Mouse (Mus musculus): Measurements from ENCODE around the gene Mapkap1.
A peak's percentile ranks its signal among the peaks of the same experiment; 100 is the strongest.

Mapkap1 gene

DNA sequence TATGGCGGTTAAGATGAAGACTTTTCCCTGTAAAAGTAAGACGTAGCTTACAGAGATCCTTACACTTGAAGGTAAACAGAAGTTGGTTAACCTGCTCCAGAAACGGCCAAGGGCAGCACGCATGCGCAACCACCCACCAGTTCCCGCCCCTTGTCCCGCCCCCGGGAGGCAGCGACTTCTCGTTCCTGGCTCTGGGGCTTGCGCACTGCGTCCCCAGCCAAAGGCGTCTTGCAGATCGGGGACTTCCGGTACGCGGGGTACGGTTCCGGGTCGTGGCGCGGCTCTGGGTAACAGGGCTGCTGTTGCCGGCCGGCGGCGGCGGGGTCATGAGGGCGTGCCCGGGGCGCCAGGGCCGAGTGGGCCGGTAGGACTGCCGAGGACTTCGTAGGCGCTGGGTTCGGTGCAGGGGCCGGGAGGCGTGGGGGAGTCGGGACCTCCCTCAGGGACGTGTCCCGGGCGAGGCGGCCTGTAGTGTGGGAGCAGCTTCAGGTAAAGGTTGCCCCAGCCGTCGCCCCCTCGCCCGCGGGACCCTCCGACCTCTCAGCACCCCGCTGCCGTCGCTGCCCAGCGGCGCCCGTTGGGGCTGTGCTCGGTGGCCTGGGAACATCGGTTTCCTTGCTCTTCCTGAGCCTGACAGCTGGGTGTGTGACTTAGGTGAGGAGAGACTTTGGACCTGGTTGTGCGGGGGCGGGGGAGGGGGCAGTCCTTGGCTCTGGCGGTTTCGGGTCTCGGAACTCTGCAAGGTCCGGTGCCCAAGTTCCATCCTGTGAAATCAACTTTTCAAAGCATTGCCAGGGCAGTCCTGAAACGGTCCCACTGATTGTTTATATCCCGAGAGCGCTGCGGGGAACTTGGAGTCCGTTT lies at the start of gene Mapkap1:
TSS of gene Mapkap1 (plus strand) at position 171 of the 864 bp plus-strand sequence.
- DNase-seq: peak; percentile 97

GRCm38 (mm10) chr2:34363678-34364077 lies 42.9 kb upstream of the Mapkap1 start:
- DNase-seq: no peak

GRCm38 (mm10) chr2:34367024-34367423 lies 39.5 kb upstream of the Mapkap1 start:
- DNase-seq: no peak

- no peak for DNase-seq
Measured at GRCm38 (mm10) chr2:34368396-34368795, 38.2 kb upstream of the Mapkap1 start.

DNA sequence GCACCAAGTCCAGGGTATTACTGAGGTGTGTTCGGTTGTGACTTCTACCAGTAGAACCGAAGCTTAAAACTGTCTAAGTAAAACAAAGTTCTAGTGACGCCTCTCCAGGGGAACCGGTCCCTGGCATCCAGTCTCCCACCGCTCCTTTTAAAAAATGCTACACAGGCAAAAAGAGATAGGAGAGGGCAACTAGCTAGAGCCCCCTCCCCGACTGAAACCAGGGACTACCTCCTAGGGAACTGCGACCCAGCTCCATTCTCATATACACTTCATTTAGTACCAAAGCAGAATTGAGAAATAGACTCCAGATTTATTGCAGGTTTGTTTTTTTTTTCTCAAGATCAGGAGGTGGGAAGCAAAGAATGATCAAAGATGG lies 36.2 kb upstream of the Mapkap1 start:
- no peak for DNase-seq

- peak; percentile 53 for DNase-seq
Measured at GRCm38 (mm10) chr2:34370725-34371440, 35.7 kb upstream of the Mapkap1 start.

DNA sequence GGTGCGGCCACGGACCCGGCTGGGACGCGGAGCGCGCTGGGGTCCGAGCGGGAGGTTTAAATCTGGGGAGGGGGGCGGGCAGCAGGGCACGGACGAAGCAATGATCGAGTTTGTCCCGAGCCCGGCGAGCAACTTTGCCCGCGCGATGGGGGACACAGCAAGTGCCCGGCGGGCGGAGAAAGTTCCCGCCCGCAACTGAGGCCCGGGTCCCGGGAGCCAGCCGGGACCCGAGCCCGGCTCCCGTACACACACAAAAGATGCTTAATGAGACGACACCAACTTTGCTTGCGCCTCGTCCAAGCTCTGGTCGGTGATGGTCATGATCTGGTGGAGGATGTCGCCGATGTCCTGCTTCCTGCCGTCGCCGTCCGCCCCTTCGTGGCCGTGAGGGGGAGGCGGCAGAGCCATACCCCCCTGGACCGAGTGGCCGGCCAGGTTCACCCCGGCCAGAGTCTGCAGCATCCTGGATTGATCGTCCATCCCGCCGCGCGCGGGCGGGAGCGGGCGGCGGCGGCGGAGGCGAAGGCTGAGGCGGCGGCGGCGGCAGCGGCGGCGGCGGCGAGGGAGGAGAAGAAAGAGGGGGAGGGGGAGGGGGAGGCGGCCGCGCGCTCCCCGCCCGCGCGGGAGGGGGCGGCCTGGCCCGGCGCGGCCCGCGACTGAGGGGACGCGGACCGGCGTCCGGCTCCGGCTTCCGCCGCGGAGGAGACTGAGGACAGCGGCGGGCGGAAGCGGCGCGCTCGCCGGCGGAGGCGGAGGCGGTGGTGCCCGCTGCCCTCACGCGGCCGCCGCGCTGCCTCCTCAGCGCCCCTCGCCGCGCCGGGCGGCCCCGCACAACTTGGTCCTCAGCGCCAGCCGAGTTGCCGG lies 34.9 kb upstream of the Mapkap1 start:
- peak; percentile 58 for DNase-seq

GRCm38 (mm10) chr2:34372305-34373301 lies 34.0 kb upstream of the Mapkap1 start, which contains the start of gene Pbx3:
Pbx3 (minus strand) TSS chr2:34373142.
- DNase-seq: peak; percentile 95

GRCm38 (mm10) chr2:34373886-34374285 lies 32.7 kb upstream of the Mapkap1 start:
- DNase-seq: no peak

DNA sequence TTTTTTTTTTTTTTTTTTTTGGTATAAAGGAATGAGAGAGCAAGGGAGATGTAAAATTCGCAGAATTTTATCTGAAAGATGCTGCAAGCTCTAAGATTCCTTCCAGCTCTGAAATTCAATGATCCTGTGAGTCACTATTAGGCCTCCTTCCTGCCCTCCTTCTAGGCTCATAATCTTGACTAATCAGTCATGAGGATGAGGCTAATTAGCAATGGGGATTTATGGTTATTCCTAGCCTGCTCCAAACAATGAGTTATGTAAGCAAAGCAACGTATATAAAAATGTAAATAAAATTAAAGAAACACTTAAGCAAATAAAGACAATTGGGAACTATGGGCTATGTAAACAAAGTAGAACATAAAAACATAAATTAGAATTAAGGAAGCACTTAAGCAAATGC lies 32.2 kb upstream of the Mapkap1 start:
- no peak for DNase-seq

GRCm38 (mm10) chr2:34378930-34379329 lies 27.6 kb upstream of the Mapkap1 start:
- no peak for DNase-seq

GRCm38 (mm10) chr2:34399535-34399934 lies 7.0 kb upstream of the Mapkap1 start:
- DNase-seq: no peak

GRCm38 (mm10) chr2:34407596-34407995 lies 1.0 kb downstream of the Mapkap1 start:
- no peak for DNase-seq

DNA sequence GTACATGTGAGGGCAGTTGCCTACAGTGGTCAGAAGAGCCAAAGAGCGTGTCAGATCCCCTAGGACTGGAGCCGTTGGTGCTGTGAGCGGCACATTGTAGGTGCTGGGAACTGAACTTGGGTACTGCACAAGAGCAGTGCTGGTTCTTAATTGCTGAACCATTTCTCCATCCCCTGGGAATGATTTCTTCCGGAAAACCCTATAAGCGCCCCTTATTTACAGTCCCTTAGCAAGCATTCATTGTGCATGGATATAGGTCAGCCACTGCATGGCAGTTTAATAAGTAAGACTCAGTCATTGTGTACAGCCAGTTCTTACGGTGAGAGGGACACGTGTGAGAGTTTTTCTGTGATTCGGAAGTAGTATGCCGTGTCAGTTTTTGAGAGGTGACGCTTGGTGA lies 1.8 kb downstream of the Mapkap1 start:
- no peak for DNase-seq

- no peak for DNase-seq
Measured at GRCm38 (mm10) chr2:34409741-34410340, 3.3 kb downstream of the Mapkap1 start.

- no peak for DNase-seq
Measured at GRCm38 (mm10) chr2:34420256-34420655, 13.7 kb downstream of the Mapkap1 start.

- no peak for DNase-seq
Measured at GRCm38 (mm10) chr2:34424186-34424585, 17.6 kb downstream of the Mapkap1 start.

DNA sequence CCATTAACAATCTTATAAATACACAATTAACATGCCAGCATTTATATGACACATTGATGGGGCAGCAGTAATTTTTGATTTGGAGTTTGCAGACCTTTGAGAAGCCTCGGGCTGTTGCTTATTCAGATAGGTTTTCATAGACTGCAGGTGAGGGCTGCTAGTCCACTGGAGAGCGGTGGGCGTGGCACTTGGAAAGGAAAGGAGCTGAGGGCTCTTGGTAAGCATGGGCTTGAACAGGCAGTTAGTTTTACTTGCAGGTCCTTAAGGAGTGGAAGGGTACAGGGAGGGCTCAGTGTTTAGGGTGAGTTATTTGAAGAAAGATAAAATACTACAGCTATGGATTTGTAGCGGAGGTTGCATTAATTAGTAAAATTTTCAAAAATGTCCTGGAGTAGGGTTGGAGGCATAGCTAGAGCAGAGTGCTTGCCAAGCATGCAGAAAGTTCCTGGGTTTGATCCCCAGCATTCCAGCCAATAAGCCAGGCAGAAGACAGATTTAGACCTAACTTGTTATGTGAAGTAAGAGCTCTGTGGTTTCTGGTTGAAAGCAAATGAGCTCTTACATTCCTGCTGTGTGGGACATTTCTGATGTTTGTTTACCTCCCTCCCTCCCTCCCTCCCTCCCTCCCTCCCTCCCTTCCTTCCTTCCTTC lies 19.1 kb downstream of the Mapkap1 start:
- no peak for DNase-seq

- no peak for DNase-seq
Measured at GRCm38 (mm10) chr2:34430663-34431062, 24.1 kb downstream of the Mapkap1 start.

DNA sequence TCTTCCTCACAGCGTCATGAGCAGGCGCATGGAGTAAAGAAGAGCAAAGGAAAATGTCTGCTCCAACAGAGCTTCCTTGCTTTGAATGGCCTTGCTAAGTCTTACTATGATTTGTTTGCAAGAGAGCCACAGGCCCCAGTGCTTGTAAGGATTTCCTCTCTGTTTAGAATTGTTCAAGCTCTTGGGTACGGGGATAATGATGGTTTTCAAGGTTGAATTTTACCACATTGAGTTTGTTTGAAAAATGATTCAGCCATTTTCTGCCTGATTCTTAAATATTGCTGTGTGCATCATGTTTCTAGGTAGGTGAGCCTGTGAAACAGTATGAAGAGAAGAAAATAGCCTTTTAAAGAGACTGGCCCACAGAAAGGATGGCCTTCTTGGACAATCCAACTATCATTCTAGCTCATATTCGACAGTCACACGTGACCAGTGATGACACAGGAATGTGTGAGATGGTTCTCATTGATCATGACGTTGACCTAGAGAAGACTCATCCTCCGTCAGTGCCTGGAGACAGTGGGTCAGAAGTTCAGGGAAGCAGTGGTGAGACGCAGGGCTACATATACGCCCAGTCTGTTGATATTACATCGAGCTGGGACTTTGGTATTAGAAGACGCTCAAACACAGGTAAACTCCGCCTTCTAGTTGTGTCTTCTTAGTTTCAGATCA lies 25.3 kb downstream of the Mapkap1 start:
- no peak for DNase-seq

All from cerebellum, adult 11-12 months (tissue).